Comparison of ENCODE assay signal across 21 mouse cellular contexts in the genomic region with DNA sequence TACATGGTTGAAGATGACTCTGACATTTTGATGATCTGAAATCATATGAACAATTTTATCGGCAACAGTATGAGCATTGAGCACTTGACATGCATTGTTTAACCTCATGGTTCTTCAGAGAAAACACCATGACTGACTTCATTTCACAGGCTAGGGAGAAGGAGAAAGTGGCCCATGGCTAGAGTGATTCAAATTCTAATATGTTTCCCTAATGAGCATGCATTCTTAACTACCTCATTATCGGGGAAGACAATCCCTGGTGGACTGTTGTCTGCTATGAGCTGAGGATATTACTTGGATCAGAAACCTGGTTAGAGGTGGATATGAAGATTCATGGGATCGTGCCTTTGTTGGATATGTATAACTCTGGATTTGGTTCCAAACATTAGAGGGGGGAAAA.
"Had no signal": no experiment of that assay in that cellular context is flagged by ENCODE, and none has a peak within 500 bp of the region (broad histone marks: within the 10 kb centered on the region; RNA-seq: fewer than 3 reads in every experiment).

No protein-coding gene starts in this region.

- H3K9ac ChIP-seq: limb, embryonic 13.5 days; liver, embryonic 12.5 days; liver, embryonic 15.5 days; lung, embryonic 15.5 days; stomach, embryonic 15.5 days had no signal

- DNase-seq: kidney, adult 2 months; kidney, postnatal 25 days; layer of hippocampus, adult 9-11 months; liver; lung, adult 18-20 months; lung, postnatal 10 days; lung, postnatal 36 days; retina, postnatal 1 day; right cerebral cortex, postnatal 25 days; spleen, adult 18-20 months; thymus, postnatal 25 days had no signal

- ATAC-seq: liver, embryonic 12.5 days had no signal

- H3K27me3 ChIP-seq: limb, embryonic 13.5 days; liver, embryonic 12.5 days; liver, embryonic 15.5 days; lung, embryonic 15.5 days; megakaryocyte, embryonic 14.5 days; stomach, embryonic 15.5 days had no signal

- H3K4me1 ChIP-seq: limb, embryonic 10.5 days; limb, embryonic 13.5 days; liver, embryonic 12.5 days; liver, embryonic 15.5 days; lung, embryonic 15.5 days; megakaryocyte, embryonic 14.5 days; stomach, embryonic 15.5 days had no signal

- H3K36me3 ChIP-seq: limb, embryonic 10.5 days; limb, embryonic 13.5 days; liver, embryonic 12.5 days; liver, embryonic 15.5 days; lung, embryonic 15.5 days; midbrain, embryonic 10.5 days; stomach, embryonic 15.5 days had no signal

- H3K4me2 ChIP-seq: limb, embryonic 13.5 days; liver, embryonic 12.5 days; liver, embryonic 15.5 days; lung, embryonic 15.5 days; stomach, embryonic 15.5 days had no signal

- H3K4me3 ChIP-seq: layer of hippocampus, adult 2 months; limb, embryonic 10.5 days; limb, embryonic 13.5 days; liver, embryonic 12.5 days; liver, embryonic 15.5 days; lung, embryonic 15.5 days; megakaryocyte, embryonic 14.5 days; midbrain, embryonic 10.5 days; stomach, embryonic 15.5 days had no signal

- H3K27ac ChIP-seq: kidney, postnatal 0 days; layer of hippocampus, adult 2 months; limb, embryonic 10.5 days; limb, embryonic 13.5 days; liver, embryonic 12.5 days; liver, embryonic 15.5 days; lung, embryonic 15.5 days; midbrain, embryonic 10.5 days; stomach, embryonic 15.5 days had no signal

- H3K9me3 ChIP-seq: limb, embryonic 10.5 days; limb, embryonic 13.5 days; liver, embryonic 12.5 days; liver, embryonic 15.5 days; lung, embryonic 15.5 days; megakaryocyte, embryonic 14.5 days; midbrain, embryonic 10.5 days; stomach, embryonic 15.5 days had no signal
